Mouse (Mus musculus): ENCODE measurements around the gene Cdkn3. TPM values are rescaled to one million over a fixed set of nuclear protein-coding genes. Genes with fewer than 3 reads are reported as not detected.
"Not testable (repeated sequence)": the region's sequence is repeated elsewhere in the genome, so short reads cannot be mapped to it uniquely, and the experiment has no call there.

The Cdkn3 gene
- polyA plus RNA-seq, 1 experiment from 2014 or later: 47.2 TPM

DNA sequence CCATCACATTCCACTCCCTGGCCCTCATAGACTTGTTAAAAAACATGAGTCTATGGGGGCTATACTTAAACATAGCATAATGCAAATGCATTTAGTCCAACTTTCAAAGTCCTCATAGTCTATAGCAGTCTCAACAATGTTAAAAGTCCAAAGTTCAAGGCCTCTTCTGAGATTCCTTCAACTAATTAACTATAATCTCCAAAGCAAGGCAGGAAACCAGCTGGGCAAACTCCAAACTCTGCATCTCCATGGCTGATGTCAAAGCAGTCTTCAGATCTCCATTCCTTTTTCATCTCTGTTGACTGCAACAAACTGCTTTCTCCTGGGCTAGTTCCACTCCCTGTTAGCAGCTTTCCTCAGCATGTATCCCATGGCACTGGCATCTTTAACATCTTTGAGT, 23.0 kb upstream of the Cdkn3 start:
- DNase-seq (ENCODE audit: low spot score, missing footprints); H3K9me3 ChIP-seq (ENCODE audit: control insufficient read depth, low read length); H3K27ac ChIP-seq (ENCODE audit: low read depth, low read length); H3K27me3 ChIP-seq (ENCODE audit: control insufficient read depth, insufficient read depth, low read length); H3K4me1 ChIP-seq (ENCODE audit: control insufficient read depth, insufficient read depth, low read length); H3K4me3 ChIP-seq (ENCODE audit: low read depth, low read length); H3K36me3 ChIP-seq (ENCODE audit: control insufficient read depth, insufficient read depth, low read length); H3K4me2 ChIP-seq; H3K9ac ChIP-seq (ENCODE audit: low read length); ATAC-seq (ENCODE audit: low FRiP score): not testable (repeated sequence)

- 87% methylated on average over 2 of the region's 2 CpGs for WGBS
- Histone ChIP-seq H3K9me3 (ENCODE audit: control insufficient read depth, low read length) (no peaks in the 10 kb centered on the region), H3K4me1 (ENCODE audit: control insufficient read depth, insufficient read depth, low read length) (no peaks in the 10 kb centered on the region), H3K4me3 (ENCODE audit: low read depth, low read length) (no peak overlapping the region), H3K36me3 (ENCODE audit: control insufficient read depth, insufficient read depth, low read length) (no peaks in the 10 kb centered on the region), H3K9ac (ENCODE audit: low read length) (no peak overlapping the region), H3K4me2 (no peak overlapping the region), H3K27me3 (ENCODE audit: control insufficient read depth, insufficient read depth, low read length) (no peaks in the 10 kb centered on the region), H3K27ac (ENCODE audit: low read depth, low read length) (no peak overlapping the region)
- ATAC-seq (ENCODE audit: low FRiP score): no peak
- DNase-seq (ENCODE audit: low spot score, missing footprints): no peak
Observed at GRCm38 (mm10) chr14:46742674-46743073, 17.7 kb upstream of the Cdkn3 start.

GRCm38 (mm10) chr14:46745413-46745812, 14.9 kb upstream of the Cdkn3 start:
- no peaks in the 10 kb centered on the region for H3K9me3 ChIP-seq (ENCODE audit: control insufficient read depth, low read length)
- H3K36me3 ChIP-seq (ENCODE audit: control insufficient read depth, insufficient read depth, low read length): no peaks in the 10 kb centered on the region
- H3K4me3 ChIP-seq (ENCODE audit: low read depth, low read length): no peak overlapping the region
- no peak for ATAC-seq (ENCODE audit: low FRiP score)
- DNase-seq (ENCODE audit: low spot score, missing footprints): no peak
- H3K27ac ChIP-seq (ENCODE audit: low read depth, low read length): no peak overlapping the region
- no peak overlapping the region for H3K9ac ChIP-seq (ENCODE audit: low read length)
- H3K4me2 ChIP-seq: no peak overlapping the region
- no peaks in the 10 kb centered on the region for H3K27me3 ChIP-seq (ENCODE audit: control insufficient read depth, insufficient read depth, low read length)
- no peaks in the 10 kb centered on the region for H3K4me1 ChIP-seq (ENCODE audit: control insufficient read depth, insufficient read depth, low read length)
- 91% methylated on average over 8 of the region's 8 CpGs for WGBS

GRCm38 (mm10) chr14:46754371-46754770, 6.0 kb upstream of the Cdkn3 start:
- not testable (repeated sequence) for ATAC-seq (ENCODE audit: low FRiP score); H3K36me3 ChIP-seq (ENCODE audit: control insufficient read depth, insufficient read depth, low read length); H3K9me3 ChIP-seq (ENCODE audit: control insufficient read depth, low read length); H3K9ac ChIP-seq (ENCODE audit: low read length); H3K4me2 ChIP-seq; H3K27ac ChIP-seq (ENCODE audit: low read depth, low read length); H3K27me3 ChIP-seq (ENCODE audit: control insufficient read depth, insufficient read depth, low read length); DNase-seq (ENCODE audit: low spot score, missing footprints); H3K4me3 ChIP-seq (ENCODE audit: low read depth, low read length); H3K4me1 ChIP-seq (ENCODE audit: control insufficient read depth, insufficient read depth, low read length)
- 69% methylated on average over 8 of the region's 10 CpGs for WGBS

- ATAC-seq (ENCODE audit: low FRiP score) (no peak), DNase-seq (ENCODE audit: low spot score, missing footprints) (no peak)
- no peak overlapping the region for H3K9ac ChIP-seq (ENCODE audit: low read length)
- no peaks in the 10 kb centered on the region for H3K36me3 ChIP-seq (ENCODE audit: control insufficient read depth, insufficient read depth, low read length)
- WGBS: 92% methylated on average over 8 of the region's 8 CpGs
- H3K4me3 ChIP-seq (ENCODE audit: low read depth, low read length): no peak overlapping the region
- no peak overlapping the region for H3K4me2 ChIP-seq
- H3K27me3 ChIP-seq (ENCODE audit: control insufficient read depth, insufficient read depth, low read length): no peaks in the 10 kb centered on the region
- H3K9me3 ChIP-seq (ENCODE audit: control insufficient read depth, low read length): no peaks in the 10 kb centered on the region
- no peak overlapping the region for H3K27ac ChIP-seq (ENCODE audit: low read depth, low read length)
- H3K4me1 ChIP-seq (ENCODE audit: control insufficient read depth, insufficient read depth, low read length): peaks cover 1% of the 10 kb centered on the region; the same call in 1 of the 2 replicates
Observed at GRCm38 (mm10) chr14:46755851-46756250, 4.5 kb upstream of the Cdkn3 start.

DNA sequence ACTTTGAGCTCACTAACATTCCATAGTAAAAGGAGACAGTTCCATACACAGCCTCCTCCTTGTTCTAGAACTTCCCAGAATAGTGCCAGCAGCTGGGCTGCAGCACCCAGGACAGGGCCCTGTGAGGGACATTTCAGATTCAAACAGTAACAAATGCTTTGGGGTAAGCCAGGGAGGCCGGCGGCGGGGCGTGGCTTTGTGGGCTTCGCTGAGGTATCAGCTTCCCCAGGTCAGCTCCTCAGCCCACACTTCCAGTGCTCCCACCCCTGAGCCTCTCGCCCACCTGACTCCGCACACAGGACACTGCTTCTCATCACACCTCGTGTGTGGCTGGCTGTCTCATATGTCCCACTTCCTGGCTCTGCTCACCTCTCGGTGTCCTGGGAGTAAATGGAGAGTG, 2.6 kb upstream of the Cdkn3 start:
- Histone ChIP-seq H3K4me3 (ENCODE audit: low read depth, low read length) (no peak overlapping the region), H3K4me1 (ENCODE audit: control insufficient read depth, insufficient read depth, low read length) (peaks cover 5% of the 10 kb centered on the region; the same call in 1 of the 2 replicates), H3K27me3 (ENCODE audit: control insufficient read depth, insufficient read depth, low read length) (no peaks in the 10 kb centered on the region), H3K9me3 (ENCODE audit: control insufficient read depth, low read length) (no peaks in the 10 kb centered on the region), H3K4me2 (no peak overlapping the region), H3K36me3 (ENCODE audit: control insufficient read depth, insufficient read depth, low read length) (no peaks in the 10 kb centered on the region), H3K27ac (ENCODE audit: low read depth, low read length) (no peak overlapping the region), H3K9ac (ENCODE audit: low read length) (no peak overlapping the region)
- DNase-seq (ENCODE audit: low spot score, missing footprints) (no peak), ATAC-seq (ENCODE audit: low FRiP score) (no peak)
- 60% methylated on average over 9 of the region's 9 CpGs for WGBS

DNA sequence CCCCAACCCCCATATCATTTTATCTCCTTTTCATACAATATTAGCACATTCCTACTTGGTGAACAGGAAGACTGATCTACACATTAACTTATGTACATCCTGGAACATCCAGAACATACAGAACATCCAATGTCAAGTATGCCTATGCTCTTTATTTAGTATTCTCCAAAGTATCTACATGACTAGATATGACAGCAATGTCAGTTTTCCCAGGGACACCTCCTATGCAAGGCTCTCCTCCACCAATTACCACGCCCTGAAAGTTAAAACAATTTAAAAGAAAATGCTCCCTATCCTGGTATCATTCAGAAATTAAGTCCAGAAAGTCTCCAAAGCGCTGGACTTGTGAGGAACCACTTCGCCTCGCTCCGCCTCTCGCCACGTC, 379 bp upstream of the Cdkn3 start:
- no peak overlapping the region for H3K27ac ChIP-seq (ENCODE audit: low read depth, low read length)
- no peak for ATAC-seq (ENCODE audit: low FRiP score)
- 1% methylated on average over 7 of the region's 7 CpGs for WGBS

DNA sequence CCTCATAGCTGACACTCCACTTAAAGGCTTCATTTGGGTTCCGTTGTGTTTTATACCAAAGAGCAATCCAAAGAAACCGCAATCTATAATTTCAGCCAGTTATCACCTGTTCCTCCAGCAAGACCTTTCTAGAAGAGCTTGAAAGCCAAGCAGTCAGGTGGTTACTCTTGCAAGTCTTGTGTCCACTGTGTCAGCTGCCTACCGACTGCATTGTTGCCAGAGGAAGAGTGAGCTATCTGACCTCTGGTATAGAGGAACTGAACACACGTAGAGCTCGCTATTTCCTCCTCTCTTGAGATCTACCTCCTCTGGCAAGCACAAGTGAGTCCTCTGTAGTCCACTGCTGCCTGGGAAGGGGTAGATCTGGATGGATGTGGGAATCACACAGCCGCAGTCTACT, 845 bp downstream of the Cdkn3 start:
- peak; percentile 85 for DNase-seq (ENCODE audit: low spot score, missing footprints)
- Histone ChIP-seq H3K4me2 (peak overlapping the region; percentile 87), H3K4me3 (ENCODE audit: low read depth, low read length) (peak overlapping the region; percentile 72), H3K9ac (ENCODE audit: low read length) (peak overlapping the region; percentile 75; the same call in 1 of the 2 replicates), H3K27me3 (ENCODE audit: control insufficient read depth, insufficient read depth, low read length) (no peaks in the 10 kb centered on the region), H3K27ac (ENCODE audit: low read depth, low read length) (no peak overlapping the region), H3K4me1 (ENCODE audit: control insufficient read depth, insufficient read depth, low read length) (peaks cover 5% of the 10 kb centered on the region; the same call in 1 of the 2 replicates), H3K36me3 (ENCODE audit: control insufficient read depth, insufficient read depth, low read length) (no peaks in the 10 kb centered on the region), H3K9me3 (ENCODE audit: control insufficient read depth, low read length) (no peaks in the 10 kb centered on the region)
- 54% methylated on average over 6 of the region's 6 CpGs for WGBS
- no peak for ATAC-seq (ENCODE audit: low FRiP score)

More for the DNA sequence above, 379 bp upstream of the Cdkn3 start:
- no peak for DNase-seq (ENCODE audit: low spot score, missing footprints)
- Histone ChIP-seq H3K9ac (ENCODE audit: low read length) (no peak overlapping the region), H3K4me3 (ENCODE audit: low read depth, low read length) (peak overlapping the region; percentile 72), H3K27me3 (ENCODE audit: control insufficient read depth, insufficient read depth, low read length) (no peaks in the 10 kb centered on the region), H3K4me1 (ENCODE audit: control insufficient read depth, insufficient read depth, low read length) (peaks cover 5% of the 10 kb centered on the region; the same call in 1 of the 2 replicates), H3K4me2 (peak overlapping the region; percentile 87), H3K36me3 (ENCODE audit: control insufficient read depth, insufficient read depth, low read length) (no peaks in the 10 kb centered on the region), H3K9me3 (ENCODE audit: control insufficient read depth, low read length) (no peaks in the 10 kb centered on the region)

DNA sequence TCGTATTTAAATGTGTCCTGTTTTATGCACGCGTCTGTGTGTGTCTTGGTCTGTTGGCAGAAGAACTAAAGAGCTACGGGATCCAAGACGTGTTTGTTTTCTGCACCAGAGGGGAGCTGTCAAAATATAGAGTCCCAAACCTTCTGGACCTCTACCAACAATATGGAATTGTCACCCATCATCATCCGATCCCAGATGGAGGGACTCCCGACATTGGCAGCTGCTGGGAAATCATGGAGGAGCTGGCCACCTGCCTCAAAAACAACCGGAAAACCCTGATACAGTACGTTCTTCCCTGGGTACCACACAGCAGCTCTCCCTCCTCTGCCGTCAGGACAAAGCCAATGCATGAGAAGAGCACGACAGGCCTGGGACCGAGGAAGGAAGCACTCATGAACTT, 6.8 kb downstream of the Cdkn3 start:
- H3K27me3 ChIP-seq (ENCODE audit: control insufficient read depth, insufficient read depth, low read length): no peaks in the 10 kb centered on the region
- 90% methylated on average over 12 of the region's 12 CpGs for WGBS
- DNase-seq (ENCODE audit: low spot score, missing footprints): no peak

GRCm38 (mm10) chr14:46770036-46770435, 9.7 kb downstream of the Cdkn3 start:
- ATAC-seq (ENCODE audit: low FRiP score): no peak
- Histone ChIP-seq H3K4me3 (ENCODE audit: low read depth, low read length) (no peak overlapping the region), H3K27me3 (ENCODE audit: control insufficient read depth, insufficient read depth, low read length) (no peaks in the 10 kb centered on the region), H3K9ac (ENCODE audit: low read length) (no peak overlapping the region), H3K27ac (ENCODE audit: low read depth, low read length) (no peak overlapping the region), H3K4me1 (ENCODE audit: control insufficient read depth, insufficient read depth, low read length) (no peaks in the 10 kb centered on the region), H3K4me2 (no peak overlapping the region), H3K36me3 (ENCODE audit: control insufficient read depth, insufficient read depth, low read length) (peaks cover 11% of the 10 kb centered on the region; the same call in 1 of the 2 replicates), H3K9me3 (ENCODE audit: control insufficient read depth, low read length) (no peaks in the 10 kb centered on the region)
- DNase-seq (ENCODE audit: low spot score, missing footprints): peak; percentile 72
- WGBS: 89% methylated on average over 6 of the region's 6 CpGs

More for the DNA sequence above, 6.8 kb downstream of the Cdkn3 start:
- Histone ChIP-seq H3K27ac (ENCODE audit: low read depth, low read length) (no peak overlapping the region), H3K4me1 (ENCODE audit: control insufficient read depth, insufficient read depth, low read length) (no peaks in the 10 kb centered on the region), H3K9ac (ENCODE audit: low read length) (no peak overlapping the region), H3K4me3 (ENCODE audit: low read depth, low read length) (no peak overlapping the region), H3K36me3 (ENCODE audit: control insufficient read depth, insufficient read depth, low read length) (peaks cover 8% of the 10 kb centered on the region; the same call in 1 of the 2 replicates), H3K4me2 (no peak overlapping the region), H3K9me3 (ENCODE audit: control insufficient read depth, low read length) (no peaks in the 10 kb centered on the region)
- no peak for ATAC-seq (ENCODE audit: low FRiP score)
